Mouse (Mus musculus): Measurements from ENCODE around the gene Papss1.
"Not testable (repeated sequence)": the region's sequence is repeated elsewhere in the genome, so short reads cannot be mapped to it uniquely, and the experiment has no call there.

Gene Papss1

DNA sequence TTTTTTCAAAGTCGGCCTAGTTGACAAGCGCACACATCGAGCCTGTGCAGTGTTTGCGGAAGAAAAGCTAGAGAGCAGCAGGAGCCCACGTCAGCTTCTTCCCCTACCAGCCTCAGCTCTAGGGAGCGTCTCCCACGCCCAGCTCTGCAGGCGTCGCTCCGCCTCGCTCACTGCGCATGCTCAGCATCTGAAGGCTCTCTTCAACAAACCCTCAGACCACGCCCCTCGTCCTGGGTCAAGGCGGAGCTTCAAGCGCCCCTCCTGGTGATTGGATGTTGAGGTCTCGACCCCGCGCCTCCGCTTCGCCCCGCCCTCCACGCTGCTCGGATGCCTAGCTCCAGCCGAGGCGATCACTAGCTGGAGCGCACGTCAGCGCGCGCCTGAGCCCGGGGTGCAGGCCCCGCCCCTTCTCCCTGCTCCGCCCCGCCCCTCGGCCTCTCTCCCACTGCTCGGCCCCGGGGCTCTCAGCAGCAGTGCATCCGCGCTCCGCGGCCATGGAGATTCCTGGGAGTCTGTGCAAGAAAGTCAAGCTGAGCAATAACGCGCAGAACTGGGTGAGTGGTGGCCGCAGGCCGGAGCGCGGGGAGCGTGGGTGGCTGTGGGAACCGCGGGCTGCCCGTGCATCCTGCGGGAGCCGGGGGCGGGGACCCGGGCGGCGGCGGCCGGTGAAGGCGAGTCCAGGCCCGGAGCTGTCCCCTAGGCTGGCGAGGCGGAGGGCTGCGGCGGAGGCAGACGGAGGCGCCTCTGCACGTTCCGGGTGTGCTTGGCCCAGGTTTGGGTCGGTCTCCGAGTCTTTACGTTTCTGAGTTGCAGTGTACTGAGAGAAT, at the start of gene Papss1:
Gene Papss1 (plus strand): TSS at position 339 of the 827 bp plus-strand sequence.
- peak; percentile 100 for DNase-seq (ENCODE audit: low spot score)

DNA sequence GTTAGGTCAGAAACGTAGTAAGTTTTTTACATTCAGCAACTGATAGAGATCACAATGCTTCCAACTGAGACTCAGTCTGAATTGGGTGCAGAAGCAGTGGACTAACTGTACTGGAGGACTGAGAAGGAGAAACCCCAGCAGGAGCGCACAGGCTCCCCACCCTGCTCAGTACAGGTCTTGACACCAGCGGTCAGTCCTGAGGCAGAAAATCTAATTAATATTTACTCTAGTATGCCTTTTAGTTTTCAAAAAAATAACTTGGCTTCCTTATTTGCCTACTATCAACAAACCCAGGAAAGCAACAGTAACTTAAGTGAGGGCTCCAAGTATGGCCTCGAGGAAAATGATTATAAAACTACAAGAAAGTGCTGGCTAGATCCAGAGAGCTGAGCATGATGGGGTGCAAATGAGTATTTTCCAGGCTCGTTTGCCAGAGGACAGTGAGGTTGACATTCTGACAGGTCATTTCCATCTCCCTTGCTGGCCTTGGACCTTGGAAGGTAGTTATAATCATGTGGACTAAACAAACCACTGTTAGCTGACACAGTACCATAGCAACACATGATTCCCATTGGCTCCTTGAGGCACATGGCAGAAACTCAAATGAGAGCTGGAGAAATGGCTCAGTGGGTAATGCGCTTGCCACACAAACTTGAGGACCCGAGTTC, 48.1 kb upstream of the Papss1 start:
- no peak for DNase-seq (ENCODE audit: low spot score)

DNA sequence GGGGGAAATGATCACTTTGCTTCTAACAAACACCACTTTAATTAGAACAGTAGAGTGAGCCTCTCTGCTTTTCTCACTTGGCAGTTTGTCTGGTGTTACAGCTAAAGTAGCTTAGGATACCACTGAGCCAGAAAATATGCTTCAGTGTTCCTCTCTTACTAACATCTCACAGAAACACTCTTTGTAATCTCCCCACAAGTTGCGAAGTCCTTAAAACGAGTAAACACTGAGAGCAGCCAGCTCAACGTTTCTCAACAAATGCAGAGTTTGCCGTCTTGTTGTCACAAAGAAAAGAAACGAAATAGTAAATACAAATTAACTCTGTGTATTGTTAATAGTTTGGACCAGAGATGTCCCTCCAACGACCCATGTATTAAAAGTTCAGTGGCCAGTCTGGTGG, 46.8 kb upstream of the Papss1 start:
- no peak for DNase-seq (ENCODE audit: low spot score)

DNA sequence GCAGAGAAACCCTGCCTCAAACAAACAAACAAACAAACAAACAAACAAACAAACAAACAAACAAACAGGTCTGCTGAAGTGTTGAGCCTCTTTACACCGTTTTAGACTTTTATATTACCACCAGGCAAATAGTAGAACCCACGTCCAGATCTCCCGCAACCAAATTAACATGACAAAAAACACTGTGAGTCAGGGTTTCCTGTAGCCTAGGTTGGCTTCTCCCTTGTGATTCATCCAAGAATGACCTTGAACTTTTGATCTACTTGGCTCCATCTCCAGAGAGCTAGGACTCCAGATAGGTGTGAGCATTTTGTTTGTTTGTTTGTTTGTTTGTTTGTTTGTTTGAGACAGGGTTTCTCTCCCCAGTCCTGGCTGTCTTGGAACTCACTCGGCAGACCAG, 43.4 kb upstream of the Papss1 start:
- no peak for DNase-seq (ENCODE audit: low spot score)

DNA sequence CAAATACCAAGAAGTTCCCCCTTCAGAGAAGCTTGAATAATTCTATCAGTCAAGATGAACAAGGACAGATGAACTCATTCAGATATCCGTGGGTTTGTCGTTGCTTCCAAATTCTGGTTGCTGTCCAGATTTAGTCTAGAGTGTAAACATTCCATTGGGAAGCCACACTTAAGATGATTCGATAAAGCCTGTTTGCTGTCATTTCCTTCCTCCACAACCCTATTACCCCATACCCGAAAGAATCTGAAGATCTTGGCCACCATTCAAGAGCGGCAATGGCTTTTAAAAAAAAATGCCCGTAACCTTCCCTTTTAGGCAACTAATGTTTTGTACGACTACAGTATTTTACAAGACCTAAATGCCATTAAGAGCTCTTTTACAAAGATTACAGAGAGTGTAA, 42.3 kb upstream of the Papss1 start:
- no peak for DNase-seq (ENCODE audit: low spot score)

DNA sequence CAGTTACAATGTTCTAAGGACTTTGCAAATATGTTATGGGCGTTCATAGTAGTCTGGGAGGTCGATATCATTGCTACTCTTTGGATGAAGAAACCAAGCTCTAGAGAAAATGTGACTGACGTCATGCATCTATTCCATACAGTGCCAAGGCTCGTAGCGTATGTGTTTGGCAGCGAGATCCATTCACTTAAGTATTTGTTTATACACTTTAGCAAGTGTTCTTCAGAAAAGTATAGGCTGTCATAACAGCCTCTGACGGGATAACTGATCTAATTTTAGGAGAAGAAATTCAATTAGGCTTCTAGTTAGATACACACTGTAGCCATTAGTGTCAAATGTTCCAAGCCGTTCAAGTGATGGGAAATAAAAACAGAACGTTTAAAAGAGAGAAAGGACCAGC, 40.8 kb upstream of the Papss1 start:
- no peak for DNase-seq (ENCODE audit: low spot score)

DNA sequence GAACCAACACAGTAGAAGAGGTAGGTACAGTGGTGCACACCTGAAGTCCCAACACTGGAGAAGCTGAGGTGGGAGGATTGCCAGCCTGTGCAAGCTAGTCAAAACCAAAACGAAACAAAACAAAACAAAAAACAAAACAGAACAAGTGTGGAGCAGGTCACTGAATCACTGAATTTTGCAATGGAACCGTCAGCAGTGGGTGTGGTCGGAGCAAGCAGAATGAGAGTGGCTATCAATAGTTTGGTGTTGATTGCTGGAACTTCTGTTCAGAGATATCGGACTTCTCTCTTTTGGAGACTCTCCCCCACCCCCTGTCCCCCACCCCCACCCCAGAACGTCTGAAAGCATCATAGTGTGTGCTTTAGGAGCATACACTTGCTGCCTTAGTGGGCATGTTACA, 40.4 kb upstream of the Papss1 start:
- no peak for DNase-seq (ENCODE audit: low spot score)

DNA sequence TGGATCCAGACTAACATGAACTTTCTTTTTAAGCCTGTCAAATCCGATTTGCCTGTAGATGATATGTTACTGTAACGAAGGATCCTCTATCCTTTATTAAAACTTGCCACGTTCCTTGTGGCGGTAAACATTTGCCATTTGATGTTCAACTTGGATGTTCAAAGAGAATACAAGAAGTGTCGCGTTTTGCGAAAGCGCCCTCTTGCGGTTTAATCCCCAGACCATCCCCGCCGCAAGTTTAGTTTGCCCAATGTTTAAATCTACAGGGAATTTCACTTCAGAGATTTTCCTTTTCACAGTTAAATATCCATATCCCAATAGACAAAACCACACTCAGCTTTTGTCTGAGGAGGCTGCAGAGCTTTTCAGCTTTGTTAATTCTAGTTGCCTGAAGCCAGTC, 39.8 kb upstream of the Papss1 start:
- no peak for DNase-seq (ENCODE audit: low spot score)

DNA sequence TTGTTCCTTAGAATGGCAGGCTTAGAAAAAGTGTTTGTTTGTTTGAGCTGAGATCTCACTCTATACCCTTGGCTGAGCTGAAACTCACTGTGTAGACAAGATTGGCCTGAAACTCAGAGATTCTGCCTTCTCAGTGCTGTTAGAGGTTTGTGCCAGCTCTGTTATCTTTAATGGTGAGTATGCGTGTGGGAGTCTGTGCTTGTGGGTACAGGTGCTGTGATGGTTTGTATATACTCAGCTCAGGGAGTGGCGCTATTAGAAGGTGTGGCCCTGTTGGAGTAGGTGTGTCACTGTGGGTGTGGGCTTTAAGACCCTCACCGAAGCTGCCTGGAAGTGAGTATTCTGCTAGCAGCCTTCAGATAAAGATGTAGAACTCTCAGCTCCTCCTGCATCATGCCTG, 39.3 kb upstream of the Papss1 start:
- DNase-seq (ENCODE audit: low spot score), result no peak

DNA sequence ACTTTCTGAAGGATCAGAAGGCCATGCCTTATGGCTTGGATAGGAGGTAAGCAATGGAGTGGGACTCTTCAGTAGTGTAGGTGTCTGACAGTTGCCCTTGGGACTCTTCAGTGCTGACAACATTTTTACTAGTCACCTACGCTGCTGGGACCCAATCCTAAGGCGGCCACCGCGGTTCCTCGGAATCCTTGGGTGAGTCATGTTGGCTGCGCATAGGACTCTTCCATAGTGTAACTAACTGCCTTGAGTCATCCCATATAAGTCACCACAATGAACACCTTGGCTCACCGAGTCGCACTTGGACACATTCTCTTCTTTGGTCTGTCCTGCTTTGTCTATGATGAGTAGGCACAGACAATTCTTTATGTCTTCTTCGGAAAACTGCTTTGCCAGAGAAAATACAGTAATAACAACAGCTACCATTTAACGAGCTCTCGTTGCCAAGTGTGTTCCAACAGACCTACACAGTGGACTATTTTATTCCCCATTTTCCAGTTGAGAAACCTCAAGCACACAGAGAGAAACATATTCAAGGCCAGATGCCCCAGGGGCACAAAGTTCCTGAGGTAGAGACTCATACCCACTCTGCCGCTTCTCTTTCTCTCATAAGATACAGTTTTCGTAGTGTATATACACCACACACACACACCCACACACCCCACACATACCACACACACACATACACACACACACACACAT, 23.2 kb upstream of the Papss1 start:
- no peak for DNase-seq (ENCODE audit: low spot score)

DNA sequence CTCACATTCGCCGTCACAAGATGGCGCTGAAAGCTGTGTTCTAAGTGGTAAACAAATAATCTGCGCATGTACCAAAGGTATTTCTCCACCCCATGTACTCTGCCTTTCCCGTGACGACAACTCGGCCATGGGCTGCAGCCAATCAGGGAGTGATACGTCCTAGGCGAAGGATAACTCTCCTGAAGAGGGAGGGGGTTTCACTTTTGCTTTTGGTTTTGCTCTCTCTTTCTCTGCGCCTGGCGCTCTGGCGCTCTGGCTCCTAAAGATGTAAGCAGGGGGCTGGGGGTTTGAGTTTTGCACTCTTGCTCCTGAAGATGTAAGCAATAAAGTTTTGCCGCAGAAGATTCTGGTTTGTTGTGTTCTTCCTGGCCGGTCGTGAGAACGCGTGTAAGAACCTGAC, 17.0 kb upstream of the Papss1 start:
- not testable (repeated sequence) for DNase-seq (ENCODE audit: low spot score)

DNA sequence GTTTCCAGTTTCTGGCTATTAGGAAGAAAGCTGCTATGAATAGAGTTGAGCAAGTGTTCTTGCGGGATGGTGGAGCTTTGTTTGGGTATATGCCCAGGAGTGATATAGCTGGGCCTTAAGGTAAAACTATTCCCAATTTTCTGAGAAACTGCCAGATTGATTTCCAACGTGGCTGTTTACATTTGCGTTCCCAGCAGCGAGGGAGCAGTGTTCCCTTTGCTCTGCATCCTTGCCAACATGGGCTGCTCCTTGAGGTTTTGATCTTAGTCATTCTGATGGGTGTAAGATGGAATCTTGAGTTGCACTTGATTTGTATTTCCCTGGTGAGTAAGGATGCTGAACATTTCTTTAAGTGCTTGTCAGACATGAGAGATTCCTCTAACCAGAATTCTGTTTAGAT, 14.5 kb upstream of the Papss1 start:
- DNase-seq (ENCODE audit: low spot score), result no peak

DNA sequence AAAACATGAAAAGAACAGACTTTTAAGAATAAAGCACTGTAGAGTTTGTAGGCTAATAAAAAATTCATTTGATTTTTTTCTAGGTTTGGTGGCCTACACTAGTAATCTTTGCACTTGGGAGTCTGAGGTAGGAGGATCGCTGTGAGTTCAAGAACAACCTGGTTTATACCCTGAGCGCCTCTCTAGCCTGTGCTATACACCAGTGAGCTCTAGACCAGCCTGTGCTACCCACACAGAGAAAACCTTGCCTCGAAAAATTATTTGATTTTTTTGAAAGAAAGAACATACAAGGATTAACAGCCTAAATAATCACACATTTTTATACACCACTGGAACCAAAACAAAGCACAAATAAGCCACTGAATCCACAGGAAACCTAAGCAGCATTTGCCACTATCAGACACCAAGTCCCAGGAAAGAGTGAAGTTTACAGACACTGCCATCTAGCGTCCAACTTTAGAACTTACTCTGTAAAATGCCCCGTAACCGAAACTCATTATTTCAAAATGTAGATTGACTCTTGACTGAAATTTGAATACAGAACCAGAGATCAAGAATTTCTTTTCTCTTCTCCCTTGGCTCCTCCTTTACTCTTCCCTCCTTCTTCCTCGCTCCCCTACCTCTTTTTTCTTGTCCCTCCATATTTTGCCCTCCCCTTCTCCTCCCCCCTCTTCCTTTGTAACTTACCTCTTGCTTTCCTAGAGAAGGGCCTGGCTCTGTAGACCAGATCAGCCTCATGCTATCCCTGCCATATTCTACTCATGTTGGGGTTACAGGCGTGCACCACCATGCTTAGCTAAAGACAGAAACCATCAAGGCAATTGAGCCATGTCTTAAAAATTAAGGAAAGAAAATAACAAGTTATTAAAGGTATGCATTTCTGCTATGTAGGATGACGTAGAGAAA, 12.0 kb upstream of the Papss1 start:
- no peak for DNase-seq (ENCODE audit: low spot score)

DNA sequence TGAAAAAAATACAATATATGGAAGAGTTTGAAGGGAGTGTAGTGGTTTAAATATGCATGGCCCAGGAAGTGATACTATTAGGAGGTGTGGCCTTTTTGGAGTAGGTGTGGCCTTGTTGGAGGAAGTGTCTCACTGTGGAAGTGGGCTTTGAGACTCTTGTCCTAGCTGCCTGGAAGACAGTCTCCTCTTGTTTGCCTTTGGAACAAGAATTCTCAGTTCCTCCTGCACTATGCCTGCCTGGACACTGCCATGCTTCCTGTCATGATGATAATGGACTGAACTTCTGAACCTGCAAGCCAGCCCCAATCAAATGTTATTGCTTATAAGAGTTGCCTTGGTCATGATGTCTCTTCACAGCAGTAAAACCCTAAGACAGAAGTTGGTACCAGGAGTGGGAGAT, 8.8 kb upstream of the Papss1 start:
- no peak for DNase-seq (ENCODE audit: low spot score)

DNA sequence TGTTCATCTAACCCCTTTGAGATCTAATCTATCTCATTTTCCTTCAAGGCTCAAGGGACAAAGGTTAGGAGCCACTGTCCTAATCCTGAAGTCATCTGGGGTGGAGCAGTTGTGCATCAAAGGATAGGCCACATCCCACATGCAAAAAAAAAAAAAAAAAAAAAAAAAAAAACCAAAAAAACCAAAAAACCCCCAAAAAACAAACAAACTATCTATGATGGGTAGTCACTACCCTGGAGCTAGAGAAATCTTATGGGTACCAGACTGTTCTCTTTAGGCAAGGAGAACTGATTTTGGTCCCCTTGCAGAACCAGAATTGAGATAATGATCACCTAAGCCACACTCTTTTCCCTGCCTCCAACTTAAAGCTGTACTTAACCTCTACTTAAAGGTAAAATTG, 3.0 kb upstream of the Papss1 start:
- no peak for DNase-seq (ENCODE audit: low spot score)

DNA sequence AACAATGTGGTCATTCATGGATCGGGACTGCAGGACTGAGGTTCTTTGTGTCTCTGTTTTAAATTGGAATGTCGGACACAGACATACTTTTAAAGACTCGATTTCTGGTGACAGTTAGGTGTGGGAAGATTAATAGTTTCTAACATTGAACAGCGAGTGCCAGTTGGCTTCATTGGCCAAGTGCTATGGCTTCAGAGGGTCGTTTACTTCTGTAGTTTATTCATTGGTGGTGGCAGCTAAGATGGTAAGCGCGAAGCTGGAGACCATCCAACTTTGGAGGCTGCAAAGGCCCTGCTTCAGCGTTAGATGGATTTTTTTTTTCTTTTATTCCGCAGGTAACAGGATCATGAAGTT, 666 bp downstream of the Papss1 start:
- no peak for DNase-seq (ENCODE audit: low spot score)

DNA sequence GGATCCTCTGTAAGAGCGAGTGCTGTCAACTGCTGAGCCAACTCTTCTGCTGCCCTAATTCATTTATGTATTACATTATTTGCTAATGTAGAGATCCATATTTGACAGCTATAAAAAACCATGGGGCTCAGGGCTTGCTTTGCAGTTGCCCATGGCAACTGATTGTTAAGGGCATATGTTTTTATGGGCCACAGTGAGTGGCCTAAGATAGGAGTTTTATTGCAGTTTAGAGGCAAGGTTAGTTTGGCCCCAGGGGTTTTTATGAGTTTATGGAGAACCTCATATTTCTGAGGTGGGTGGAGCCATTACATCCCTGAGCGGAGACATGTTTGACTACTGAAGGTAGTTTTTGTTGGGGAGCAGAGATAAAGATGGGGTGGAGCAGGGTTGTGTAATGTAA, 1.7 kb downstream of the Papss1 start:
- DNase-seq (ENCODE audit: low spot score), result no peak

DNA sequence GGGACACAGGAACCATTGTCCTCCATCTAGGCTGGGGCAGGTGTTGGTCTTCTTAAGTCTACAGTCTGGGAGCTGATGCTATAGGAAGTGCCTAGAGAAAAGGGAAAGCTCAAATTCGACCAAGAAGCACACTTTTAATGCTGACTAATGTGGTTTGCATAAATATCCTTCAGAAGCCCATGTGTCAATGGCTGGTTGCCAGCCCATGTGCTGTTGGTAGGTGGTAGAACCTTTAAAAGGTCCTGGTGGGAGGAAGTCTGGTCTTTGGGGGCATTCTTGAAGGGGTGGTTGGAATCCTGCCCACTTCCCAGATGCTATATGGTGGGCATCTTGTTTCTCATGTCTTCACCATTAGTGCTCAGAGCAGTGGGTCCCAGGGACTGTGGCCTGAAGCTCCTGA, 5.9 kb downstream of the Papss1 start:
- DNase-seq (ENCODE audit: low spot score), result no peak

DNA sequence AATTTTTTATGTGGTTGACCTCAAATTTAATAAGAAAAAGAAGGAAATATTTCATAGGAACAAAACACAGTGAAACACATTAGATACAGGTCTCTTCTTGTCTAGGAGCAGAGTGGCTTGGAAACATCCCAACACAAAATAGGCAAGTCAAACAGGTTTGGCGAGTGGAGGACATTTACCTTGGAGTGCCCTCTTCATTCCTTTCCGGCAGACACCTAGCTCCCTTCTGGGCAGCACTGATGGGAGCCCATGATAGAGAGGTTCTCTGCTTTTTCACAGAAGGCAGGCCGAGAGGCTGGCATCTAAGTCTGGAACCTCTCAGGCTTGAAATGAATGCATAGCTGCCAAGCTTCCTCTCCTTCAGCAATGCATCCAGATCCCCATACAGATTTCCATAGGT, 9.0 kb downstream of the Papss1 start:
- DNase-seq (ENCODE audit: low spot score), result no peak

DNA sequence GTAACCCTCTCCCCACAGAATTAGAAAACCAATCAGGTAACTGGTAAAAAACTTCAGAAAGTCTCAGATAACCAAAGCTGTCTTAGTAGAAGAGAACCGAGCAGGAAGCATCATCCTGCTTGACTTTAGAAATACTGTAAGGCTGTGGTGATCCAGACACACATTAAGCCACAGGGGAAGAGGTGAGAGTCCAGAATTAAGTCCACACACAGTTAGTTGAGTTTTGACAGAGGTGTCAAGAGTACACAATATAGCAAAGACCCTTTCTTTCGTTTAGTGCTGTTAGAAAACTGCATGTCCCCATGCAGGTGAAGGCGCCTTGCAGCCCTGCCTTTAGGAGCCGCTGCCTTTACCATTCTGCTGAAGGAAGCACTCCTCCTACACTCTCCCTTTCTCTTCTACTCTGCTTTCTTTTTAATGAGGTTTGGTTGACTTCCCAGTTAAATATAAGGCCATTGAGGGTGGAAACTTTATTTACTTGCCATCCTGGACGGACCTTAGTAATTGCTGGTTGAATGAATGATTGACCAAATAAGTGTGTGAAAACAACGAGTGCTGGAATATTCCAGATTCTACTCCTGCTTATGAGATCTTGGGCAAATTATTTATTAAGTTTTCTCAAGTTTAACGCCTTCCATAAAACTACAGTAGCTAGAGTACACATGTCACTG, 14.0 kb downstream of the Papss1 start:
- no peak for DNase-seq (ENCODE audit: low spot score)

DNA sequence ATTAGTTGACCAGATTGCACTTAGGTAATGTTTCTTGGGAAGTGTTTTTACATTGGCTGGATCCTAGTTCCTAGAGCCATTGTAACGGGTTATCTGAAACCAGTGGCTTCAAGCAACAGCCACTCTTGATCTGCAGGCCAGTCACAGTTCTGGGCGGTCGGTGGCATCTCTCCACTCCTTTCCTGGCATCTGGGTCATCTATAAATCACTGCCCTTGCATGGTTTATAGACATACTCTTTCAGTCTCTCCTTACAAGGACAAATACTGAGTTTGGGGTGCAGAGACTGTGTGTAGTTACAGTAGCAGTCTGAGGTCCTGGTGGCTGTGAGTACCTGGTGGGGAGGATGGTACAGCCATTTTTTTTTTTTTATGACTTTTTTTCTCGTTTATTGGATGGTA, 15.5 kb downstream of the Papss1 start:
- no peak for DNase-seq (ENCODE audit: low spot score)

DNA sequence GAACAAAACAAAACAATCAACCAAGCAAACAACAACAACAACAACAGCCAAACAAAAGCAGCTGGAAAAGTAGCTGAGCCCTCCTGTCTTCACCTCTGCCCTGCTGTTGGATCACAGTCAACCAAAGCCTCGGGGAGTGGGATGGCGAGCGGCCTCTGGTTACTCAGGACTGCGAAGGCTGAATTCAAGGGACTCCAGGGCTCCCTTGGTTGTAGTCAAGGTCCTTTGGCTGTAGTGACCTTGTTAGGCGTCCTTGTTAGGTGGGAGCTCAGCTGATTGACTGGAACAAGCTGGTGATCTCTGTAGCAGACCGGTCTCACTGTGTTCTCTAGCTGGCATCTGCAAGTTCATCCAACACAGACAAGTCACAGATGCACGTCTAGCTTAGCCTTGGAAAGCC, 16.5 kb downstream of the Papss1 start:
- DNase-seq (ENCODE audit: low spot score), result peak; percentile 61

Measured in ovary, adult 18-20 months (tissue).